Mouse (Mus musculus) kidney, embryonic 15.5 days (tissue): ENCODE results near the gene Pex26. TPM values are rescaled to one million over a fixed set of nuclear protein-coding genes. Genes with fewer than 3 reads are reported as not detected.

Source experiments
- ATAC-seq: fragments of 200-750 bp; cut with Nextera tagmentation; replicated peaks from 2 replicates; pipeline ENCODE4 v1.8.0; 2017; ENCODE audit warnings: moderate TSS enrichment; ENCODE audit not compliant: low FRiP score
- H3K27ac ChIP-seq: fragments of 300-500 bp; sonication (generic); 2 replicates; pipeline ENCODE4 v1.5.1; 2015; ENCODE audit warnings: mild to moderate bottlenecking, inconsistent platforms
- H3K27me3 ChIP-seq: fragments of 300-500 bp; sonication (generic); 2 replicates; pipeline ENCODE4 v1.6.1; 2015; ENCODE audit warnings: inconsistent platforms
- H3K36me3 ChIP-seq: fragments of 300-500 bp; sonication (generic); 2 replicates; pipeline ENCODE4 v1.6.1; 2015; ENCODE audit warnings: inconsistent platforms
- H3K4me1 ChIP-seq: fragments of 300-500 bp; sonication (generic); 2 replicates; pipeline ENCODE4 v1.6.1; 2015; ENCODE audit warnings: inconsistent platforms
- H3K4me2 ChIP-seq: fragments of 300-500 bp; sonication (generic); 2 replicates; pipeline ENCODE4 v1.6.1; 2015; ENCODE audit warnings: moderate library complexity, mild to moderate bottlenecking, inconsistent platforms
- H3K4me3 ChIP-seq: fragments of 300-500 bp; sonication (generic); replicated peaks from 2 replicates; pipeline ENCODE4 v1.5.1; 2015; ENCODE audit warnings: mild to moderate bottlenecking, inconsistent platforms
- H3K9ac ChIP-seq: fragments of 300-500 bp; sonication (generic); 2 replicates; pipeline ENCODE4 v1.6.1; 2015; ENCODE audit warnings: mild to moderate bottlenecking, inconsistent platforms
- H3K9me3 ChIP-seq: fragments of 300-500 bp; sonication (generic); replicated peaks from 2 replicates; pipeline ENCODE4 v1.6.1; 2016; ENCODE audit warnings: inconsistent platforms
- WGBS: fragments of 180-500 bp; shearing (Covaris S2); methylation state at CpG from one replicate; pipeline ENCODE4 v1.1.7; 2015; ENCODE audit warnings: mixed read lengths; 5-methylcytosine and 5-hydroxymethylcytosine counted together
- polyA plus RNA-seq: library from polyadenylated mRNA; unstranded; fragments of >200 nt; fragmentation: Nextera tagmentation; extraction: Ambion mirVana; gene quantifications from 2 replicates; pipeline ENCODE4 v1.2.1, GENCODE M21; 2015

The Pex26 gene
- polyA plus RNA-seq, 1 experiment from 2014 or later, result 10.5 TPM

- no peak for ATAC-seq
- H3K36me3 ChIP-seq, result no peaks in the 10 kb centered on the region
- WGBS, result 88% methylated on average over 5 of the region's 5 CpGs
These were observed 30.8 kb downstream of the Pex26 start for GRCm38 (mm10) chr6:121214221-121214620.

GRCm38 (mm10) chr6:121214667-121215330, 31.3 kb downstream of the Pex26 start:
- Histone ChIP-seq H3K36me3 (no peaks in the 10 kb centered on the region), H3K27me3 (peaks cover 40% of the 10 kb centered on the region), H3K4me2 (no peak overlapping the region), H3K27ac (no peak overlapping the region), H3K4me3 (no peak overlapping the region), H3K4me1 (peaks cover 19% of the 10 kb centered on the region), H3K9me3 (no peaks in the 10 kb centered on the region), H3K9ac (no peak overlapping the region)
- WGBS, result 80% methylated on average over 8 of the region's 8 CpGs
- no peak for ATAC-seq

More at GRCm38 (mm10) chr6:121214221-121214620, 30.8 kb downstream of the Pex26 start:
- H3K4me2 ChIP-seq, result no peak overlapping the region
- H3K27ac ChIP-seq, result no peak overlapping the region
- H3K9me3 ChIP-seq, result no peaks in the 10 kb centered on the region
- peaks cover 45% of the 10 kb centered on the region for H3K27me3 ChIP-seq
- H3K9ac ChIP-seq, result no peak overlapping the region
- no peak overlapping the region for H3K4me3 ChIP-seq
- H3K4me1 ChIP-seq, result peaks cover 19% of the 10 kb centered on the region

DNA sequence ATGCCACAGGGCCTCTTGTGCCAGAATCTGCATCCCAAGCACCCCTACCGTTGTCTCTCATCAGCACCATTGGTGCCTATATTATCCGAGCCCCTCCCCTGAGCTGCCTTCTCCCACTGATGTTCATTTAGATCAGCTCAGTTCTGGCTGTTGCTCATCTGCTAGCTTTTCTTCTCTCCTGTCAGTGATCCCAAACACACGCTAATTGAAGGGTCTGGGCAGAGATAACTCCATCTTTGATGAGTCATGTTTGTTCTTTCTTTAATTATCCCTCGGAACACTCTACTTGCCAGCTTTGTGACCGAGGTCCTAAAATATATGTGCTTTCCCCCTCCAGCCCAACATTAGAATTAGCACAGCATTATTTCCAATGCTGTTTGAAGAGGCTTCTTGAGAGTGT, 31.9 kb downstream of the Pex26 start:
- Histone ChIP-seq H3K4me3 (no peak overlapping the region), H3K4me1 (peaks cover 16% of the 10 kb centered on the region), H3K36me3 (no peaks in the 10 kb centered on the region), H3K27ac (no peak overlapping the region), H3K9me3 (no peaks in the 10 kb centered on the region), H3K9ac (no peak overlapping the region), H3K4me2 (no peak overlapping the region), H3K27me3 (peaks cover 35% of the 10 kb centered on the region)
- ATAC-seq, result no peak
- 75% methylated on average over 5 of the region's 5 CpGs for WGBS

- no peak overlapping the region for H3K9ac ChIP-seq
These were observed 32.4 kb downstream of the Pex26 start for GRCm38 (mm10) chr6:121215896-121216295.

GRCm38 (mm10) chr6:121216589-121217255, 33.3 kb downstream of the Pex26 start:
- WGBS, result 85% methylated on average over 5 of the region's 5 CpGs
- Histone ChIP-seq H3K4me2 (no peak overlapping the region), H3K36me3 (no peaks in the 10 kb centered on the region), H3K27me3 (peaks cover 21% of the 10 kb centered on the region), H3K4me3 (no peak overlapping the region), H3K9ac (no peak overlapping the region), H3K9me3 (no peaks in the 10 kb centered on the region), H3K27ac (no peak overlapping the region), H3K4me1 (peaks cover 2% of the 10 kb centered on the region; the same call in 1 of the 2 replicates)
- no peak for ATAC-seq

More at GRCm38 (mm10) chr6:121215896-121216295, 32.4 kb downstream of the Pex26 start:
- WGBS, result 82% methylated on average over 6 of the region's 6 CpGs
- Histone ChIP-seq H3K36me3 (no peaks in the 10 kb centered on the region), H3K27ac (no peak overlapping the region), H3K9me3 (no peaks in the 10 kb centered on the region), H3K4me1 (peaks cover 10% of the 10 kb centered on the region), H3K27me3 (peaks cover 29% of the 10 kb centered on the region), H3K4me3 (no peak overlapping the region), H3K4me2 (no peak overlapping the region)
- no peak for ATAC-seq

DNA sequence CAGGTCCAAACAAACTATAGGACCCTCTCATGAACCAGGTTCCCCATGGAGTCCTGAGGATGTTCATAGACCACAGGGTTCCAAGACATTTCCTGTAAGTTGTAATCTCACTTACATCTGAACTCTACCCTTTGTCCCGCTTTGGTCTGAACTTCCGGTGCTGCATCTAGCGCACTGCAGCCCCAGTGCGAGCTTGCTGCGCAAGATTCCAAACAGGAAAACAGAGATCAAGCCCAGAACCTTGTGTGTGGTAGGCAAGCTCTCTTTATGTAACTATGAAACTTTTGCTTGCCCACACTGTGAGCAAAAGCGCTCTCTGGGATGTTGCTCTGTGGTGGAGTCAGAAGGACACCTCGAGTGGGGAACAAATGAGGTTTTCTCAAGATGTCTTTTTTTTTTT, 34.5 kb downstream of the Pex26 start:
- H3K4me3 ChIP-seq, result no peak overlapping the region
- H3K36me3 ChIP-seq, result no peaks in the 10 kb centered on the region
- H3K4me1 ChIP-seq, result no peaks in the 10 kb centered on the region
- H3K9ac ChIP-seq, result no peak overlapping the region
- no peak for ATAC-seq
- H3K4me2 ChIP-seq, result no peak overlapping the region
- H3K27ac ChIP-seq, result no peak overlapping the region
- H3K9me3 ChIP-seq, result no peaks in the 10 kb centered on the region
- 88% methylated on average over 7 of the region's 7 CpGs for WGBS
- peaks cover 9% of the 10 kb centered on the region; the same call in 1 of the 2 replicates for H3K27me3 ChIP-seq

DNA sequence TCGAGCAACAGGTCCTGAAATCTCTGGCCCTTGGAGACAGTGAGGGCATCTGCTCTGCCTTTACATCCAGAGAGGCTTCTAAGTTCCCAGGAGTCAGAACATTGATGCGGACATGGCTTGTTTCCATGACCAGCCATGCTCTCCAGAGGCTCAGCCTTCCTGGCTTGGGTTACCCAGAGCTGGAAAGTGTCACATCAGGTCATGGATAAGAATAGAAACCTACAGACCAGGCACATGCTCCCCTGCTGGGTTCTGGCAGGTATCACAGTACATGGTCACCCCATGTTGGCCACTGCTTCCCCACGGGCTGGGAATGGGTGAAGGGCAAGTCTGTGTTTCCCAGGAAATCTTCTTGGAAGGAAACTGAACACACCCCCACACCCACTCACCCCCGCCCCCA, 35.9 kb downstream of the Pex26 start:
- no peaks in the 10 kb centered on the region for H3K36me3 ChIP-seq
- no peak overlapping the region for H3K27ac ChIP-seq
- ATAC-seq, result no peak
- H3K4me1 ChIP-seq, result no peaks in the 10 kb centered on the region
- no peaks in the 10 kb centered on the region for H3K9me3 ChIP-seq
- WGBS, result 81% methylated on average over 4 of the region's 4 CpGs
- H3K4me3 ChIP-seq, result no peak overlapping the region
- no peak overlapping the region for H3K9ac ChIP-seq
- peaks cover 7% of the 10 kb centered on the region; the same call in 1 of the 2 replicates for H3K27me3 ChIP-seq
- H3K4me2 ChIP-seq, result no peak overlapping the region

GRCm38 (mm10) chr6:121220181-121220580, 36.7 kb downstream of the Pex26 start:
- peaks cover 6% of the 10 kb centered on the region; the same call in 1 of the 2 replicates for H3K27me3 ChIP-seq
- H3K9ac ChIP-seq, result no peak overlapping the region
- no peaks in the 10 kb centered on the region for H3K9me3 ChIP-seq
- no peaks in the 10 kb centered on the region for H3K36me3 ChIP-seq
- peaks cover 4% of the 10 kb centered on the region; the same call in 1 of the 2 replicates for H3K4me1 ChIP-seq
- 88% methylated on average over 10 of the region's 10 CpGs for WGBS
- no peak for ATAC-seq
- H3K4me2 ChIP-seq, result no peak overlapping the region
- no peak overlapping the region for H3K27ac ChIP-seq
- no peak overlapping the region for H3K4me3 ChIP-seq

- Histone ChIP-seq H3K9me3 (no peaks in the 10 kb centered on the region), H3K4me1 (peaks cover 10% of the 10 kb centered on the region; the same call in 1 of the 2 replicates), H3K27me3 (0 out of 2 replicates have a peak, but pooled peaks cover 2% of the 10 kb centered on the region), H3K4me3 (no peak overlapping the region), H3K9ac (no peak overlapping the region), H3K36me3 (no peaks in the 10 kb centered on the region), H3K27ac (no peak overlapping the region), H3K4me2 (no peak overlapping the region)
- no peak for ATAC-seq
- 72% methylated on average over 8 of the region's 8 CpGs for WGBS
These were observed 38.6 kb downstream of the Pex26 start for GRCm38 (mm10) chr6:121221876-121222597.

GRCm38 (mm10) chr6:121223001-121223400, 39.5 kb downstream of the Pex26 start:
- H3K9ac ChIP-seq, result no peak overlapping the region
- ATAC-seq, result no peak
- peaks cover 10% of the 10 kb centered on the region; the same call in 1 of the 2 replicates for H3K4me1 ChIP-seq
- H3K9me3 ChIP-seq, result no peaks in the 10 kb centered on the region
- no peaks in the 10 kb centered on the region for H3K36me3 ChIP-seq
- no peak overlapping the region for H3K4me3 ChIP-seq
- H3K27ac ChIP-seq, result no peak overlapping the region
- 96% methylated on average over 14 of the region's 14 CpGs for WGBS
- peaks cover 5% of the 10 kb centered on the region; the same call in 1 of the 2 replicates for H3K27me3 ChIP-seq
- no peak overlapping the region for H3K4me2 ChIP-seq

GRCm38 (mm10) chr6:121224067-121224466, 40.6 kb downstream of the Pex26 start:
- no peak overlapping the region for H3K4me2 ChIP-seq
- H3K9ac ChIP-seq, result no peak overlapping the region
- peaks cover 5% of the 10 kb centered on the region; the same call in 1 of the 2 replicates for H3K27me3 ChIP-seq
- H3K36me3 ChIP-seq, result no peaks in the 10 kb centered on the region
- no peak overlapping the region for H3K27ac ChIP-seq
- peaks cover 10% of the 10 kb centered on the region; the same call in 1 of the 2 replicates for H3K4me1 ChIP-seq
- H3K9me3 ChIP-seq, result no peaks in the 10 kb centered on the region
- no peak for ATAC-seq
- H3K4me3 ChIP-seq, result no peak overlapping the region
- 72% methylated on average over 5 of the region's 5 CpGs for WGBS

- peaks cover 10% of the 10 kb centered on the region; the same call in 1 of the 2 replicates for H3K4me1 ChIP-seq
- no peaks in the 10 kb centered on the region for H3K36me3 ChIP-seq
- WGBS, result 5% methylated on average over 6 of the region's 6 CpGs
- H3K4me3 ChIP-seq, result no peak overlapping the region
- no peak overlapping the region for H3K4me2 ChIP-seq
- peaks cover 5% of the 10 kb centered on the region; the same call in 1 of the 2 replicates for H3K27me3 ChIP-seq
- no peak overlapping the region for H3K9ac ChIP-seq
- H3K9me3 ChIP-seq, result no peaks in the 10 kb centered on the region
- ATAC-seq, result no peak
- H3K27ac ChIP-seq, result no peak overlapping the region
These were observed 41.5 kb downstream of the Pex26 start for GRCm38 (mm10) chr6:121224993-121225392.
